Mouse (Mus musculus): Measurements from ENCODE around the gene Stx5a. TPM values are rescaled to one million over a fixed set of nuclear protein-coding genes. Genes with fewer than 3 reads are reported as not detected.

Gene Stx5a
- polyA plus RNA-seq, 1 experiment from 2014 or later: 87.8 TPM

DNA sequence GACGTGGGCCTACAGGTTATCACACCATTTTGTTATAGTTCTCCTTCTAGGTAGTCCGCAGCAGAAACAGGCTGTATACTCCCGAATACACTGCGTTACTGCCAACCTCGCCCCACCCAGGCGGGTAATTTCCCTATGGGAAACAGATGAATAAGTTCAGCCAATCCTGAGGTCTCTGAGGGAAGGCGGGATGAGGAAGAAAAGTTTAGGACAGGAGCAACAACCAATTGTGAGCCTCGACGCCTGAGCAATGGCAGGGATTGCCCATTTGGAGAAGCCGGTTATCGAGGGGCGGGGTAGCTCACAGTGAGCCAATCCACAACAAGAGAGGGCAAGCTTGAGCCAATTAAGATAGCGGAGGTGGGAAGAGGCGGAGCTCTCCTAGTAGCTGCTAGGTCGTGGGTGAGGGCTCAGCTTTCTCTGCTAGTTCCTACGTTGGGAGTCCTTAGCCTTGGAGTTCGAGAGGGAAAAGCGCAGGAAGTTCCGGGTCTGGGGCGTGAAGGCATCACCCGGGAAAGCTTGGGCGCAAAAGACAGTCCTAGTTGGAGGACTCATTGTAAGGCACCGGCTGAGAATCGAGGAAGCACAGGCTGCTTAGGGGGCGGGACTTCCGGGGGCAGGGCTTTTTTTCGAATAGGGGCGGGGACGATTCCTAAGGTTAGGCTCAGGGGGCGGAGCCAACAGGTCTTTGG is 61.1 kb downstream of the Stx5a start, which contains the start of gene Zbtb3:
Gene Zbtb3 (plus strand): TSS at position 426 of the 692 bp plus-strand sequence.
- Histone ChIP-seq H3K27me3 (ENCODE audit: poor library complexity, severe bottlenecking) (no peaks in the 10 kb centered on the region), H3K36me3 (replicated peaks) (peaks cover 42% of the 10 kb centered on the region), H3K27ac (peak within 1 kb of the TSS; percentile 90), H3K4me1 (peaks cover 28% of the 10 kb centered on the region), H3K4me3 (peak within 1 kb of the TSS; percentile 65), H3K9me3 (no peaks in the 10 kb centered on the region)
- under 1% methylated on average over 30 of the region's 30 CpGs for WGBS
- peak; percentile 96 for DNase-seq (ENCODE audit: extremely low spot score, low spot score)

DNA sequence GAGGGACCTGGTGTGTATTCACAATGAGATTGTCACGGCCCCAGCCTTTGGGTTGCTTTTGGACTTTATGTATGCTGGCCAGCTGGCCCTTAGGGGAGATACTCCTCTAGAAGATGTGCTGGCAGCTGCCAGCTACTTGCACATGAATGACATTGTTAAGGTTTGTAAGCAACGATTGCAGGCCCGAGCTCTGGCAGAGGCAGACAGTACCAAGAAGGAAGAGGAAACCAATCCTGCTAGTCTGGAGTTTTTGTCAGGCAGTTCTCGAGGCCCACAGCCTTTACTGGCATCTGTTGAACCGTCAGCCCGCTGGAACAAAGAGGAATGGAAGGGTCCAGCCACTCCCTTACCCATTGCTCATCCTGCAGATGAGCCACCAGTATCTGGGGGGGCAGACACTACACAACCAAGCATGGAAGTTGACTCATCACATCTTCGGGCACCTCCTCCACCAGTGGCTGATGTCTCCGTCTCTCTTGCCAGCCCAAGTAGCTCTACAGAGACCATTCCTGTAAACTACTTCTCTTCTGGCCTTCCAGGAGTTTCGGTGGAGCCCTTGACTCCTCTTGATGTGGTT is 62.1 kb downstream of the Stx5a start:
- H3K4me3 ChIP-seq: peak overlapping the region; percentile 65
- no peaks in the 10 kb centered on the region for H3K9me3 ChIP-seq
- peaks cover 52% of the 10 kb centered on the region for H3K36me3 ChIP-seq (replicated peaks)
- no peaks in the 10 kb centered on the region for H3K27me3 ChIP-seq (ENCODE audit: poor library complexity, severe bottlenecking)
- no peak for DNase-seq (ENCODE audit: extremely low spot score, low spot score)
- peaks cover 21% of the 10 kb centered on the region for H3K4me1 ChIP-seq
- WGBS: 94% methylated on average over 9 of the region's 9 CpGs
- H3K27ac ChIP-seq: peak overlapping the region; percentile 90

DNA sequence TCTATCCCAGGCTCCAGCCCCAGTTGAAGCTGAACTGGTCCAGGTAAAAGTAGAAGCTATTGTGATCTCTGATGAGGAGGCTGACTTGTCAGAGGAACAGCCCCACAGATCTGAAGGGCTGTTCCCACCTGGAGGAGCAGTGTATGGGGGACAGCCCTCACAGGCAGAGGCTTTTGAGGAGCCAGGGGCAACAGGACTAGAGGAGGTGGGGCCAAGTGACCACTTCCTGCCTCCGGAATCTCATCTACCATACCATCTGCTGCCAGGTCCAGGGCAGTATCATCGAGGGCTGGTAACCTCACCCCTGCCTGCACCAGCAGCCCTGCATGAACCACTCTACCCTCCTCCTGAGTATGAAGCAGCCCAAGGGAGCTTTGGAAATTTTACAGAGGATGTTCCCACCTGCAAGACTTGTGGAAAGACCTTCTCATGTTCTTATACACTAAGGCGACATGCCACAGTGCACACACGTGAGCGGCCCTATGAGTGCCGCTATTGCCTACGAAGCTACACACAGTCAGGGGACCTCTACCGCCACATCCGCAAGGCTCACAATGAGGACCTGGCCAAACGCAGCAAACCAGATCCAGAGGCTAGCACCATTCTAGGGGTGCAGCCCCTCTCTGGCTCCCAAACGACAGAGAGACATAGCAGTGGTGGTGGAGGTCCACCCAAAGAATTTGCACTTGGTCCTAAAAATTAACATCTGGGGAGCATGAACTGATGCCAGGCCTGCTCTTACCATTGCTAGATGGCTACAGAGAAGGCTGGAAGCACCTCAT is 62.9 kb downstream of the Stx5a start:
- Histone ChIP-seq H3K4me1 (peaks cover 21% of the 10 kb centered on the region), H3K4me3 (peak overlapping the region; percentile 65; the same call in 1 of the 2 replicates), H3K36me3 (replicated peaks) (peaks cover 59% of the 10 kb centered on the region), H3K27ac (0 out of 2 replicates have a peak overlapping the region, but pooled peaks have one; percentile 90), H3K27me3 (ENCODE audit: poor library complexity, severe bottlenecking) (no peaks in the 10 kb centered on the region), H3K9me3 (no peaks in the 10 kb centered on the region)
- 90% methylated on average over 11 of the region's 11 CpGs for WGBS
- no peak for DNase-seq (ENCODE audit: extremely low spot score, low spot score)

Small RNAs within 50 kb of the gene (microRNA-seq; reads per million reads assigned to microRNA genes)
- not detected for gene Mir6992

Other genes starting within 250 kb of the Stx5a start
- 0.06 TPM in 1 of 2 replicates, not detected in the other for gene Slc22a8, start 150.2 kb upstream of the Stx5a start, polyA plus RNA-seq (2016; fragmentation: Nextera tagmentation; extraction: Ambion mirVana)
- gene Slc22a6, start 123.4 kb upstream of the Stx5a start, polyA plus RNA-seq (2016; fragmentation: Nextera tagmentation; extraction: Ambion mirVana): 0.06 TPM in 1 of 2 replicates, not detected in the other
- not detected in 2 replicates for gene Chrm1, start 77.6 kb upstream of the Stx5a start, polyA plus RNA-seq (2016; fragmentation: Nextera tagmentation; extraction: Ambion mirVana)
- gene Slc3a2, start 18.0 kb upstream of the Stx5a start, polyA plus RNA-seq (2016; fragmentation: Nextera tagmentation; extraction: Ambion mirVana): 136 and 149 TPM in 2 replicates
- gene Wdr74, start 5.6 kb upstream of the Stx5a start, polyA plus RNA-seq (2016; fragmentation: Nextera tagmentation; extraction: Ambion mirVana): 120 and 126 TPM in 2 replicates
- gene 1700092M07Rik, start 695 bp upstream of the Stx5a start, polyA plus RNA-seq (2016; fragmentation: Nextera tagmentation; extraction: Ambion mirVana): 3.4 and 3.7 TPM in 2 replicates
- gene Nxf1, start 15.7 kb downstream of the Stx5a start, polyA plus RNA-seq (2016; fragmentation: Nextera tagmentation; extraction: Ambion mirVana): 254 and 275 TPM in 2 replicates
- gene Tmem223, start 29.6 kb downstream of the Stx5a start, polyA plus RNA-seq (2016; fragmentation: Nextera tagmentation; extraction: Ambion mirVana): 170 TPM in 2 replicates
- 47.4 and 49.5 TPM in 2 replicates for gene Tmem179b, start 33.1 kb downstream of the Stx5a start, polyA plus RNA-seq (2016; fragmentation: Nextera tagmentation; extraction: Ambion mirVana)
- gene Taf6l, start 45.0 kb downstream of the Stx5a start, polyA plus RNA-seq (2016; fragmentation: Nextera tagmentation; extraction: Ambion mirVana): 48.6 and 49.4 TPM in 2 replicates
- 173 and 180 TPM in 2 replicates for gene Polr2g, start 57.2 kb downstream of the Stx5a start, polyA plus RNA-seq (2016; fragmentation: Nextera tagmentation; extraction: Ambion mirVana)
- 6.6 and 6.8 TPM in 2 replicates for gene Zbtb3, start 61.1 kb downstream of the Stx5a start, polyA plus RNA-seq (2016; fragmentation: Nextera tagmentation; extraction: Ambion mirVana)
- gene Ttc9c, start 77.9 kb downstream of the Stx5a start, polyA plus RNA-seq (2016; fragmentation: Nextera tagmentation; extraction: Ambion mirVana): 82.5 and 85.5 TPM in 2 replicates
- 4.9 and 5.4 TPM in 2 replicates for gene Hnrnpul2, start 78.6 kb downstream of the Stx5a start, polyA plus RNA-seq (2016; fragmentation: Nextera tagmentation; extraction: Ambion mirVana)
- not detected in 2 replicates for gene AC129217.1, start 88.4 kb downstream of the Stx5a start, polyA plus RNA-seq (2016; fragmentation: Nextera tagmentation; extraction: Ambion mirVana)
- 47.0 and 48.0 TPM in 2 replicates for gene Bscl2, start 96.1 kb downstream of the Stx5a start, polyA plus RNA-seq (2016; fragmentation: Nextera tagmentation; extraction: Ambion mirVana)
- gene Gng3, start 97.8 kb downstream of the Stx5a start, polyA plus RNA-seq (2016; fragmentation: Nextera tagmentation; extraction: Ambion mirVana): 27.8 and 31.7 TPM in 2 replicates
- gene Lrrn4cl, start 109.4 kb downstream of the Stx5a start, polyA plus RNA-seq (2016; fragmentation: Nextera tagmentation; extraction: Ambion mirVana): 0.36 and 0.99 TPM in 2 replicates
- gene Ubxn1, start 130.1 kb downstream of the Stx5a start, polyA plus RNA-seq (2016; fragmentation: Nextera tagmentation; extraction: Ambion mirVana): 208 and 212 TPM in 2 replicates
- gene Uqcc3, start 139.5 kb downstream of the Stx5a start, polyA plus RNA-seq (2016; fragmentation: Nextera tagmentation; extraction: Ambion mirVana): 53.2 and 55.5 TPM in 2 replicates
- gene Lbhd1, start 142.3 kb downstream of the Stx5a start, polyA plus RNA-seq (2016; fragmentation: Nextera tagmentation; extraction: Ambion mirVana): 125 and 130 TPM in 2 replicates
- gene Gm49403, start 142.5 kb downstream of the Stx5a start, polyA plus RNA-seq (2016; fragmentation: Nextera tagmentation; extraction: Ambion mirVana): not detected in 2 replicates
- 178 and 183 TPM in 2 replicates for gene 1810009A15Rik, start 147.4 kb downstream of the Stx5a start, polyA plus RNA-seq (2016; fragmentation: Nextera tagmentation; extraction: Ambion mirVana)
- 0.20 and 0.37 TPM in 2 replicates for gene Gm49416, start 147.5 kb downstream of the Stx5a start, polyA plus RNA-seq (2016; fragmentation: Nextera tagmentation; extraction: Ambion mirVana)
- gene Ints5, start 151.6 kb downstream of the Stx5a start, polyA plus RNA-seq (2016; fragmentation: Nextera tagmentation; extraction: Ambion mirVana): 59.9 and 61.4 TPM in 2 replicates
- gene Ganab, start 156.7 kb downstream of the Stx5a start, polyA plus RNA-seq (2016; fragmentation: Nextera tagmentation; extraction: Ambion mirVana): 118 and 121 TPM in 2 replicates
- gene B3gat3, start 179.0 kb downstream of the Stx5a start, polyA plus RNA-seq (2016; fragmentation: Nextera tagmentation; extraction: Ambion mirVana): 49.6 and 52.2 TPM in 2 replicates
- 3.7 and 3.9 TPM in 2 replicates for gene Rom1, start 187.9 kb downstream of the Stx5a start, polyA plus RNA-seq (2016; fragmentation: Nextera tagmentation; extraction: Ambion mirVana)
- gene Eml3, start 188.1 kb downstream of the Stx5a start, polyA plus RNA-seq (2016; fragmentation: Nextera tagmentation; extraction: Ambion mirVana): 24.0 and 25.7 TPM in 2 replicates
- 202 and 206 TPM in 2 replicates for gene Mta2, start 200.5 kb downstream of the Stx5a start, polyA plus RNA-seq (2016; fragmentation: Nextera tagmentation; extraction: Ambion mirVana)
- gene Tut1, start 212.4 kb downstream of the Stx5a start, polyA plus RNA-seq (2016; fragmentation: Nextera tagmentation; extraction: Ambion mirVana): 40.2 and 49.1 TPM in 2 replicates
- gene Eef1g, start 225.6 kb downstream of the Stx5a start, polyA plus RNA-seq (2016; fragmentation: Nextera tagmentation; extraction: Ambion mirVana): 559 and 563 TPM in 2 replicates
- 6.5 and 7.1 TPM in 2 replicates for gene Ahnak, start 247.9 kb downstream of the Stx5a start, polyA plus RNA-seq (2016; fragmentation: Nextera tagmentation; extraction: Ambion mirVana)